19 mouse cellular contexts compared by ENCODE assay signal in genomic region chr14:30248121-30248520, GRCm38 (mm10).
DNase-seq lines count a peak whose midpoint lies in the region; ATAC-seq lines count a peak whose summit lies in the region.
"Had no signal": no experiment of that assay in that cellular context is flagged by ENCODE, and none has a peak within 500 bp of the region (broad histone marks: within the 10 kb centered on the region; RNA-seq: fewer than 3 reads in every experiment).

No protein-coding gene starts in this region.

- H3K9me3 ChIP-seq in hindbrain, embryonic 10.5 days, result no peaks in the 10 kb centered on the region
- H3K9me3 ChIP-seq: forebrain, embryonic 15.5 days; heart, embryonic 10.5 days; hindbrain, embryonic 12.5 days; limb, embryonic 12.5 days; liver, embryonic 13.5 days had no signal

- 70% methylated on average over 8 of the region's 8 CpGs for WGBS in hindbrain, embryonic 10.5 days

- no peaks in the 10 kb centered on the region for H3K36me3 ChIP-seq in hindbrain, embryonic 10.5 days
- H3K36me3 ChIP-seq: forebrain, embryonic 15.5 days; heart, embryonic 10.5 days; hindbrain, embryonic 12.5 days; limb, embryonic 12.5 days; liver, embryonic 13.5 days had no signal

- H3K4me1 ChIP-seq in hindbrain, embryonic 10.5 days (replicated peaks), result 0 out of 2 replicates have a peak, but pooled peaks cover 4% of the 10 kb centered on the region

- no peak overlapping the region for H3K4me3 ChIP-seq in hindbrain, embryonic 10.5 days
- H3K4me3 ChIP-seq: forebrain, embryonic 15.5 days; heart, embryonic 10.5 days; hindbrain, embryonic 12.5 days; limb, embryonic 12.5 days; liver, embryonic 13.5 days had no signal

- DNase-seq in testis, postnatal 10 days (ENCODE audit: low spot score), result peak; percentile 31
- DNase-seq in testis, postnatal 14 days (ENCODE audit: low spot score), result no peak
- DNase-seq in naive thymus-derived CD4-positive, alpha-beta T cell, adult 2 months (ENCODE audit: low read depth), result peak; percentile 62
- DNase-seq in thymus, postnatal 4 days, result peak; percentile 53
- no peak for DNase-seq in hindbrain, embryonic 10.5 days (ENCODE audit: low spot score)
- DNase-seq in kidney, postnatal 10 days, result no peak
- DNase-seq: cerebellum, postnatal 14 days; embryo, embryonic 11 days; gastrocnemius, postnatal 25 days; kidney, adult 8-10 months; kidney, postnatal 4 days; liver, embryonic 13.5 days had no signal

- no peaks in the 10 kb centered on the region for H3K27me3 ChIP-seq in hindbrain, embryonic 10.5 days (ENCODE audit: insufficient read depth, poor library complexity, severe bottlenecking)
- H3K27me3 ChIP-seq: CH12.LX; forebrain, embryonic 15.5 days; hindbrain, embryonic 12.5 days; limb, embryonic 12.5 days; liver, embryonic 13.5 days had no signal

- peak; percentile 21 for ATAC-seq in activated CD4-positive, CD25-positive, alpha-beta regulatory T cell, adult 4 months
- ATAC-seq: forebrain, embryonic 15.5 days; midbrain, embryonic 16.5 days had no signal

- no peak overlapping the region for H3K27ac ChIP-seq in hindbrain, embryonic 10.5 days
- H3K27ac ChIP-seq: forebrain, embryonic 15.5 days; heart, embryonic 10.5 days; hindbrain, embryonic 12.5 days; limb, embryonic 12.5 days; liver, embryonic 13.5 days had no signal

Comparison
In these comparisons a context has a peak if more than half of its experiments do, and no peak if none do; other contexts are left out.
1. DNase-seq: peak in testis, postnatal 10 days (single experiment), naive thymus-derived CD4-positive, alpha-beta T cell, adult 2 months (single experiment) and thymus, postnatal 4 days (single experiment); none in testis, postnatal 14 days (single experiment), hindbrain, embryonic 10.5 days (single experiment) and kidney, postnatal 10 days (single experiment).